Mouse (Mus musculus): Measurements from ENCODE around the gene Prl8a1. TPM values are rescaled to one million over a fixed set of nuclear protein-coding genes. Genes with fewer than 3 reads are reported as not detected.

Prl8a1 gene
- total RNA-seq (2023): not detected

DNA sequence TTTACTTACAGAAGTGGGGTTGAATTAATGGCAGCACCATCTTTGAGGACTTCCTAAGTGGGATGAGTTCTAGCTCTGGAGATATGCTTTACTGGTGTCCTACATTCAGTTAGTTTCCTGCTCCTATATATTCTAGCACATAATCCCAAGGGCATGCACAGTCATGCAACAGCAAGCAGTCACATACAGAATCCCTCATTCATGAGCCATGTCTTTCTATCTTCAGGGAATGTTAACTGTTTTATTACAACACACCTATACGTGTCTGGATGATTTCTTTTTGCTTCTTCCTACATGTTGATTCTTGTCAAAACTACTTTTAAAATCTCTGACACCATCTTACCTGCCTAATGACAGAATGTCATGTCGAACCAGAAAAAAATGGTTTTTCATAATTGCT, at the start of gene Prl8a1:
Gene Prl8a1 (minus strand): TSS at position 101 of the 400 bp plus-strand sequence.

DNA sequence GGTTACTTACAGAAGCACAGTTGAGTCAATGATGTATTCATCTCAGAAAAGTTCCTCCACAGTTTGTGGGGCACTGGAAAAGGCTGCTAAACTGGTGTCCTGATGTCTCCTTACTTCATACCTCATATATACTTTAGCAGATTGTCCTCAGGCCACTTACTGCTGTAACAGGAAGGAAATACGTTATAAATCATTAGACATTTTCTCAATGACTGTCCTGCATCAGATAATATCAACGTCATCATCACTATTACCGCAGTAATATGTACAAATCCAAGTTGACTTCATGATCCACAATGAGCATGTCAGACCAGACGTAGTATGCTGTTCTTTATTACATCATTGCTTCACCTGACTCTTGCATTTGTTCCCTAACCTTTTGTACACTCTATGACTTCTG, 28.5 kb upstream of the Prl8a1 start, which contains the start of gene Prl7b1:
Gene Prl7b1 (minus strand): TSS at position 101 of the 400 bp plus-strand sequence.

DNA sequence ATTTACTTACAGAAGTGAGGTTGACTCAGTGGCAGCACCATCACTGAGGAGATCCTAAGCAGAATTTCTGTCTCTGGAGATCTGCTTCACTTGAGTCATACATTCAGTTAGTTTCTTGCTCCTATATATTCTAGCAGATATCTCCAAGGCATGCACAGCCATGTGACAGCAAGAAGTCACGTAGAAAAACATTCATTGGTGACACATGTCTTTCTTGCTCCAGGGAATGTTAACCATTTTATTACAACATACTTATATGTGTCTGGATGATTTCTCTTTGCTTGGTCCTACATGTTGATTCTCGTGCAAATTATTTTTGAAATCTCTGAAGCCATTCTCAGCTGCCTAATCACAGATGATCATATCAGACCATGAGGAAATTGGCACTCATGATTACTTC, 17.5 kb downstream of the Prl8a1 start, which contains the start of gene Prl8a9:
Gene Prl8a9 (minus strand): TSS at position 101 of the 400 bp plus-strand sequence.

Other genes with a start within 250 kb of the Prl8a1 start
- not detected for gene Prl8a2, start 236.5 kb downstream of the Prl8a1 start, total RNA-seq (2023)
- not detected for gene Prl2b1, start 191.3 kb downstream of the Prl8a1 start, total RNA-seq (2023)
- gene Prl8a6, start 143.5 kb downstream of the Prl8a1 start, total RNA-seq (2023): not detected
- not detected for gene Prl8a8, start 69.0 kb downstream of the Prl8a1 start, total RNA-seq (2023)
- gene Prl8a9, start 17.6 kb downstream of the Prl8a1 start, total RNA-seq (2023): not detected
- gene Prl7b1, start 28.4 kb upstream of the Prl8a1 start, total RNA-seq (2023): not detected
- gene Prl7a1, start 60.3 kb upstream of the Prl8a1 start, total RNA-seq (2023): not detected
- gene Prl7a2, start 85.9 kb upstream of the Prl8a1 start, total RNA-seq (2023): not detected
- not detected for gene Prl7d1, start 134.6 kb upstream of the Prl8a1 start, total RNA-seq (2023)
- gene Prl7c1, start 198.6 kb upstream of the Prl8a1 start, total RNA-seq (2023): not detected
- not detected for gene Prl2a1, start 219.5 kb upstream of the Prl8a1 start, total RNA-seq (2023)

Measured in T-cell, adult 66 days (primary cell).